Mouse (Mus musculus): ENCODE measurements around the gene Lrrc25.

Gene Lrrc25

GRCm38 (mm10) chr8:70649324-70649723 is 33.4 kb downstream of the Lrrc25 start:
- DNase-seq, result peak; percentile 96

GRCm38 (mm10) chr8:70650351-70650750 is 34.4 kb downstream of the Lrrc25 start:
- DNase-seq, result no peak

- DNase-seq, result peak; percentile 96
Observed at GRCm38 (mm10) chr8:70653226-70653625, 37.3 kb downstream of the Lrrc25 start.

- DNase-seq, result no peak
Observed at GRCm38 (mm10) chr8:70654121-70654520, 38.2 kb downstream of the Lrrc25 start.

GRCm38 (mm10) chr8:70655469-70655868 is 39.5 kb downstream of the Lrrc25 start:
- no peak for DNase-seq

- DNase-seq, result no peak
Observed at GRCm38 (mm10) chr8:70656193-70656790, 40.3 kb downstream of the Lrrc25 start.

GRCm38 (mm10) chr8:70657214-70657613 is 41.3 kb downstream of the Lrrc25 start:
- peak; percentile 60 for DNase-seq

- DNase-seq, result peak; percentile 58
Observed at GRCm38 (mm10) chr8:70657739-70658138, 41.8 kb downstream of the Lrrc25 start.

- peak; percentile 89 for DNase-seq
Observed at GRCm38 (mm10) chr8:70658897-70659603, 43.1 kb downstream of the Lrrc25 start.

- peak; percentile 98 for DNase-seq
Observed at GRCm38 (mm10) chr8:70659604-70660272, 43.8 kb downstream of the Lrrc25 start.

- DNase-seq, result peak; percentile 71
Observed at GRCm38 (mm10) chr8:70660273-70660725, 44.3 kb downstream of the Lrrc25 start, which contains the start of gene Pgpep1. Pgpep1 (minus strand) TSS chr8:70660388.

- DNase-seq, result no peak
Observed at GRCm38 (mm10) chr8:70663691-70664090, 47.7 kb downstream of the Lrrc25 start.

- no peak for DNase-seq
Observed at GRCm38 (mm10) chr8:70664631-70665030, 48.7 kb downstream of the Lrrc25 start.

GRCm38 (mm10) chr8:70665599-70665998 is 49.6 kb downstream of the Lrrc25 start:
- peak; percentile 95 for DNase-seq

GRCm38 (mm10) chr8:70667071-70667470 is 51.1 kb downstream of the Lrrc25 start:
- DNase-seq, result peak; percentile 79

All from kidney, adult 9 months (tissue).